In genomic region chr3:93299832-93300231, GRCm38 (mm10) we compare ENCODE assay signal across 32 mouse cellular contexts. TPM values are rescaled to one million over a fixed set of nuclear protein-coding genes. Genes with fewer than 3 reads are reported as not detected.
DNase-seq lines count a peak whose midpoint lies in the region; ATAC-seq lines count a peak whose summit lies in the region.
"Had no signal": no experiment of that assay in that cellular context is flagged by ENCODE, and none has a peak within 500 bp of the region (broad histone marks: within the 10 kb centered on the region; RNA-seq: fewer than 3 reads in every experiment).

No protein-coding gene starts in this region.

- no peak overlapping the region for H3K27ac ChIP-seq in heart, embryonic 10.5 days
- H3K27ac ChIP-seq: embryonic facial prominence, embryonic 12.5 days; embryonic facial prominence, embryonic 15.5 days; gastrocnemius, adult 2 months; heart, adult 2 months; hindbrain, embryonic 12.5 days; hindbrain, embryonic 15.5 days had no signal

- no peaks in the 10 kb centered on the region for H3K4me1 ChIP-seq in heart, embryonic 10.5 days
- H3K4me1 ChIP-seq: embryonic facial prominence, embryonic 12.5 days; embryonic facial prominence, embryonic 15.5 days; hindbrain, embryonic 12.5 days; hindbrain, embryonic 15.5 days had no signal

- H3K27me3 ChIP-seq in heart, embryonic 10.5 days (ENCODE audit: insufficient read depth, poor library complexity, severe bottlenecking), result no peaks in the 10 kb centered on the region
- H3K27me3 ChIP-seq: embryonic facial prominence, embryonic 12.5 days; embryonic facial prominence, embryonic 15.5 days; hindbrain, embryonic 12.5 days; hindbrain, embryonic 15.5 days had no signal

- WGBS in heart, embryonic 10.5 days, result 84% methylated on average over 6 of the region's 6 CpGs

- no peak for DNase-seq in frontal cortex, postnatal 10 days (ENCODE audit: low spot score in 2 of 2)
- DNase-seq in heart, adult 11 months, result peak; percentile 36
- DNase-seq in heart, embryonic 10.5 days (ENCODE audit: low spot score), result no peak
- DNase-seq in left cerebral cortex, adult 9 months (ENCODE audit: low spot score in 2 of 2), result peak; percentile 16 to 18
- DNase-seq in left cerebral cortex, postnatal 4 days, result no peak
- DNase-seq in gastrocnemius, postnatal 10 days, result no peak
- DNase-seq: adrenal gland, adult 8-10 months; adrenal gland, postnatal 25 days; cerebellum, adult 18-20 months; cerebellum, adult 9-11 months; cerebellum, postnatal 25 days; forebrain, postnatal 0 days; gastrocnemius, adult 2 months; gastrocnemius, postnatal 25 days; heart, adult 2 months had no signal

- H3K9me3 ChIP-seq in heart, embryonic 10.5 days, result no peaks in the 10 kb centered on the region
- H3K9me3 ChIP-seq: embryonic facial prominence, embryonic 15.5 days; hindbrain, embryonic 15.5 days had no signal

- H3K4me3 ChIP-seq in heart, embryonic 10.5 days, result no peak overlapping the region
- H3K4me3 ChIP-seq: embryonic facial prominence, embryonic 12.5 days; embryonic facial prominence, embryonic 15.5 days; gastrocnemius, adult 2 months; heart, adult 2 months; hindbrain, embryonic 12.5 days; hindbrain, embryonic 15.5 days had no signal

- intact Hi-C loops in left cerebral cortex, postnatal 4 days (cut with DNase I), result no loop called here

- peak; percentile 91 for ATAC-seq in frontal cortex, adult (ENCODE audit: low TSS enrichment)
- ATAC-seq: activated CD4-positive, CD25-positive, alpha-beta regulatory T cell, adult 4 months; forebrain, embryonic 14.5 days; forebrain, postnatal 0 days had no signal

- no peaks in the 10 kb centered on the region for H3K36me3 ChIP-seq in heart, embryonic 10.5 days
- H3K36me3 ChIP-seq: embryonic facial prominence, embryonic 12.5 days; embryonic facial prominence, embryonic 15.5 days; hindbrain, embryonic 12.5 days; hindbrain, embryonic 15.5 days had no signal

RNA-seq across cellular contexts. Expression of gene Hrnr, which starts 19.7 kb away (rescaled TPM):
- polyA plus RNA-seq in heart, embryonic 10.5 days (2016; fragmentation: Nextera tagmentation; extraction: Ambion mirVana), result not detected in 2 replicates
- not detected for total RNA-seq in left cerebral cortex, postnatal 4 days (2021)
- not detected for total RNA-seq in gastrocnemius, postnatal 10 days (2021)
- total RNA-seq: adrenal gland, adult 8-10 months; common myeloid progenitor, adult 5-6 weeks; ES-E14; forebrain, postnatal 0 days; gastrocnemius, adult 2 months; gastrocnemius, postnatal 25 days; heart, postnatal 25 days; hematopoietic stem cell, adult 5-6 weeks had no signal
- polyA plus RNA-seq: activated CD4-positive, CD25-positive, alpha-beta regulatory T cell, adult 4 months; embryonic facial prominence, embryonic 12.5 days; forebrain, embryonic 11.5 days; forebrain, embryonic 14.5 days; forebrain, postnatal 0 days; gonadal fat pad, adult 2 months; heart, adult 2 months; heart, embryonic 11.5 days; heart, embryonic 14.5 days; heart, postnatal 0 days; hindbrain, embryonic 12.5 days; intestine, embryonic 14.5 days had no signal

RNA-seq across cellular contexts. Expression of gene Flg, which starts 26.5 kb away (rescaled TPM):
- polyA plus RNA-seq in heart, embryonic 10.5 days (2016; fragmentation: Nextera tagmentation; extraction: Ambion mirVana), result not detected in 2 replicates
- total RNA-seq in left cerebral cortex, postnatal 4 days (2021), result not detected
- not detected for total RNA-seq in gastrocnemius, postnatal 10 days (2021)
- total RNA-seq: adrenal gland, adult 8-10 months; adrenal gland, postnatal 25 days; common myeloid progenitor, adult 5-6 weeks; ES-E14; forebrain, postnatal 0 days; gastrocnemius, adult 2 months; gastrocnemius, postnatal 25 days; heart, adult 2 months; heart, postnatal 25 days; hematopoietic stem cell, adult 5-6 weeks had no signal
- polyA plus RNA-seq: activated CD4-positive, CD25-positive, alpha-beta regulatory T cell, adult 4 months; embryonic facial prominence, embryonic 12.5 days; forebrain, embryonic 14.5 days; forebrain, postnatal 0 days; gonadal fat pad, adult 2 months; heart, adult 2 months; heart, embryonic 11.5 days; heart, embryonic 14.5 days; heart, postnatal 0 days; hindbrain, embryonic 12.5 days; hindbrain, embryonic 15.5 days; intestine, embryonic 14.5 days had no signal

Comparison
In these comparisons a context has a peak if more than half of its experiments do, and no peak if none do; other contexts are left out.
1. DNase-seq: peak in heart, adult 11 months (single experiment) and left cerebral cortex, adult 9 months (2 of 2); none in frontal cortex, postnatal 10 days (0 of 2), heart, embryonic 10.5 days (single experiment), left cerebral cortex, postnatal 4 days (single experiment) and gastrocnemius, postnatal 10 days (single experiment).